Mouse (Mus musculus) layer of hippocampus, adult 2 months (tissue): Measurements from ENCODE around the gene Olfr64. TPM values are rescaled to one million over a fixed set of nuclear protein-coding genes. Genes with fewer than 3 reads are reported as not detected.

Source experiments
- DNase-seq, 2 experiments: peaks; one replicate each; pipeline ENCODE4 v3.0.0; 2022; ENCODE audit warnings: low spot score in 2 of 2
- H3K27ac ChIP-seq: fragments of 200-600 bp; 2 replicates; pipeline ENCODE4 v1.8.1; 2022
- H3K4me3 ChIP-seq: fragments of 200-600 bp; 2 replicates; pipeline ENCODE4 v1.8.1; 2022; ENCODE audit warnings: mild to moderate bottlenecking
- CTCF ChIP-seq: fragments of 200-600 bp; conservative IDR thresholded peaks from 2 replicates; pipeline ENCODE4 v1.8.1; 2022; ENCODE audit warnings: antibody characterized with exemption, mild to moderate bottlenecking, moderate library complexity
- long read RNA-seq, 2 experiments: library from polyadenylated mRNA; stranded (forward); transcript quantifications; one replicate each; pipeline ENCODE4 v2.0.0; 2021; ENCODE audit warnings: borderline mapping rate in 2 of 2
- total RNA-seq, 2 experiments: library from RNA; stranded (reverse); gene quantifications; 2 replicates each; pipeline ENCODE4 v1.2.3; 2021

Gene Olfr64
- total RNA-seq, result not detected
- long read RNA-seq, experiment 1, result 0 reads
- long read RNA-seq, experiment 2, result 0 reads

DNA sequence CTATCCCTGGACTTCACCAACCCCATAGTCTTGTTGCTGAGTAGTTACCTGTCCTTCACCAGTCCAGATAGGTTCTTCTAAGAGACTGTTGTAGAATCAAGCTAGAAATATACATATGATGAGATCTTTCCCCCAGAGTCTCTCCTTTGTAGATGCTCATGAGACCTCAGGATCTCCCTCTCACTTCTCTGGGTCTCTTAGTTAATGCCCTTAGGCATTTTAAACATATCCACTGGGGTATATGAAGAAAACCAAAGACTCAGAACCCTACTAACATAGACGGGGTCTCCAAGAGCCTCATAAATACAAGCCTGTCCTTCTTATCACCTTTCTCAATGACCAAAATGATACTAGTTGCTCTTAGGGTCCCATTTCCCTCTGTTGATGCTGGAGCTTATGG lies at the start of gene Olfr64:
Gene Olfr64 (minus strand): TSS at position 101 of the 400 bp plus-strand sequence.
- H3K27ac ChIP-seq, result no peak within 1 kb of the TSS
- no peak for DNase-seq
- no peak for TF ChIP-seq CTCF
- no peak within 1 kb of the TSS for H3K4me3 ChIP-seq

DNA sequence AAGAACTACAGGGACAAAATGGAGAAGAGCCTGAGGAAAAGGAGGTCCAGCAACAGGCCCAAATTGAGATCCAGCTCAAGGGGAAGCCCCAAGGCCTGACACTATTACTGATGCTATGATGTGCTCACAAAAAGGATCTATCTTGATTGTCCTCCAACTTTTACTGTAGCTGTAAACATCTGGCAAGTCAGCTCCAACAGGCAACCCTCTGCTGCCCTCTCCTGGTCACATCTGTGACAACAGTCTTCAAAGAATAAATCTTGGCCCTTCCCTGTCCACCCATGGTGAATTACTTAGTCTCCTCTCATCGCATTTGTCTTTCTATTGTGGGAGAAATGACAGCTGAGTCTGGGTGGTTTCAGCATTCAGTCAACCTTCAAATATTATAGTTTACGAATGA lies 48.4 kb upstream of the Olfr64 start:
- TF ChIP-seq CTCF, result peak; percentile 66
- peak in 1 of 2 experiments; percentile 9 for DNase-seq
- no peak overlapping the region for H3K4me3 ChIP-seq
- no peak overlapping the region for H3K27ac ChIP-seq

GRCm38 (mm10) chr7:103934264-103934663 lies 40.0 kb upstream of the Olfr64 start, which contains the start of gene Olfr632:
Gene Olfr632 (plus strand): TSS chr7:103934347.
- Histone ChIP-seq H3K27ac (no peak within 1 kb of the TSS), H3K4me3 (no peak within 1 kb of the TSS)
- TF ChIP-seq CTCF, result no peak
- DNase-seq, result no peak

GRCm38 (mm10) chr7:103928525-103928924 lies 34.2 kb upstream of the Olfr64 start, which contains the start of gene Olfr631:
Gene Olfr631 (plus strand): TSS chr7:103928825.
- no peak within 1 kb of the TSS for H3K4me3 ChIP-seq
- no peak within 1 kb of the TSS for H3K27ac ChIP-seq
- no peak for TF ChIP-seq CTCF
- no peak for DNase-seq

DNA sequence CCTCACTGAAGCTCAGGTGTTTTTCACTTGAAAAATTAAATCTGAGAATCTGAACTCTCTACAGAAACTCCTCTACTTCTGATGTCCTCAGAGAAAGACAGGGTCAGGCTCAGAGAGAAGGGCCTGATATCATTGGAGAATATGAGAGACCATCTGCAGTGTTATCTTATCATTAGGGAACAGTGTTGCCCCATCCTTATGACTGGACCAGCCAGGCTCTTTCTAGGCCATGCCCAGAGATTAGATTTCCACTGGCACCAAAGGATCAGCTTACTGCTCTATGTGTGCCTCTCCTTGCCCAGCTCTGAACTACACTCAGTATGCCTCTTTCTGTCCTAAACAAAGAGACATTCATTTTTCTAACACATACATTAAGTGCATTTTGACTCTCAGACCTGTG lies 21.1 kb upstream of the Olfr64 start:
- no peak overlapping the region for H3K4me3 ChIP-seq
- no peak for DNase-seq
- no peak for TF ChIP-seq CTCF
- H3K27ac ChIP-seq, result no peak overlapping the region

DNA sequence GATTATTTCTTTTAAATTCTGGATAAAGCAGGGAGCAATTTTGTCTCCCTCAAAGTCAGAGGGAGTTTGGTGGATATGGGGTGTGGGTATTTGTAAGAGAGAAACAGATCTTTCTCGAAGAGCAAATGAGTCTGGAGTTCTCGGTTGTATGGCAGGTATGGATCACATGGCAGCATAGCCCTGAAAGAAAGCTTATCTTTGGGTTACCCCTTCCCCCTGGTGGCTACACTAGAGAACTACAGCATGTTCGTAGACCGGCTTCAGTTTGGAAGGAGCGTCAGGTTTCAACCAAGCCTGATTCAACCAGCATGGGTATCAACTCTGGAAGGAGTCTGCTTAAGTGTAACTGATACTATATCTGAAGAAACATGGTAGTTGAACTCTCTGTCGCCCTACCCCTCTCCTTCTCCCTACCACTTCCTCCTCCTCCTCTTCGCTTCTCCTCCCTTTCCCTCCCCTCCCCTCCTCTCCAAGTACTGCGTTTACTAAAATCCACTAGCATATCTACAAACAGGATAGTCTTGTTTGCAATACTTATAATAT lies 18.8 kb upstream of the Olfr64 start:
- TF ChIP-seq CTCF, result peak; percentile 38
- Histone ChIP-seq H3K4me3 (no peak overlapping the region), H3K27ac (no peak overlapping the region)
- DNase-seq, result no peak

DNA sequence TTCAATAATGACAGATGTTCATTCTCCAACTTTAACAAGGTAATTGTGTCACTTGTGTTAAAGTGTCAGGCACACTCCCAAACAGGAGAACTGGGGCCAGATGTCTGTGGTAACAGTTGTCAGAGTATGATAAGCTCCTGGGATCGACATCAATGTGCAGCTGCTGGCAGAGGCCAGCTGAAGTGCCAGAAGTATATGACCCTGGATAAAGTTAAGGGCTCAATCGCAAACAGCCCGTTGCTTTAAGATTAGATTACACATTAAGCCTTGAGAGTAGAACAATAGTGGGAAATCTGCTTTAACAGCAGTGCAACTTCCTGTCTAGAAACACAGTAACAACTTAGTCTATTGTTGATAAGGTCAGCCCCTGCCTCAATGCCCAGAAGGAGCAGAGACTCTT lies 15.8 kb upstream of the Olfr64 start:
- no peak for TF ChIP-seq CTCF
- Histone ChIP-seq H3K27ac (no peak overlapping the region), H3K4me3 (no peak overlapping the region)
- no peak for DNase-seq

DNA sequence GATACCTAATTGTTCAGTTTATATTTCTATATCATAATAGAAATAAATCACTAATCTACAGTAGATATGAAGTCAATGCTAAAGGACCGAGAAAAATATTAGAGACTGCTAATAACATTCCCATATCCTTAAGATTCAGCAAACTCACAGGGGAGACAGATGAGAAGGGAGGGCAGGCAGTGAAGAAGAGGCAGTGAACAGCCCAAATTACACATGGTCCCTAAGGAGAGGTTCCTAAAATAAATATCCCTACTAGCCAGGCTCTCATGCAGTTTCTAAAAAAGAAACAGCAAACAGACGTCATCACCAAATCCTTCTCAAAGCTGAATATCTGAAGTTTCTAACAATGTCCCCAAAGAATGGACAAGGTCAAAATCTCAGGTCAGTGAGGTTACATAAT lies 8.9 kb upstream of the Olfr64 start, which contains the start of gene Olfr65:
Gene Olfr65 (plus strand): TSS at position 301 of the 400 bp plus-strand sequence.
- no peak for DNase-seq

GRCm38 (mm10) chr7:103886152-103886551 lies 8.1 kb downstream of the Olfr64 start, which contains the start of gene Olfr66:
Gene Olfr66 (minus strand): TSS chr7:103886252.
- Histone ChIP-seq H3K27ac (no peak within 1 kb of the TSS), H3K4me3 (no peak within 1 kb of the TSS)
- no peak for DNase-seq
- no peak for TF ChIP-seq CTCF

More for the DNA sequence above, 8.9 kb upstream of the Olfr64 start, which contains the start of gene Olfr65:
- H3K27ac ChIP-seq, result no peak within 1 kb of the TSS
- no peak for TF ChIP-seq CTCF
- H3K4me3 ChIP-seq, result no peak within 1 kb of the TSS

- Histone ChIP-seq H3K4me3 (no peak overlapping the region), H3K27ac (no peak overlapping the region)
- TF ChIP-seq CTCF, result no peak
- DNase-seq, result no peak
Observed at GRCm38 (mm10) chr7:103877093-103877492, 17.2 kb downstream of the Olfr64 start.

GRCm38 (mm10) chr7:103874451-103874850 lies 19.8 kb downstream of the Olfr64 start:
- TF ChIP-seq CTCF, result peak; percentile 56
- DNase-seq, result no peak
- Histone ChIP-seq H3K4me3 (no peak overlapping the region), H3K27ac (no peak overlapping the region)

- DNase-seq, result no peak
- H3K4me3 ChIP-seq, result no peak overlapping the region
- TF ChIP-seq CTCF, result peak; percentile 78
- H3K27ac ChIP-seq, result no peak overlapping the region
Observed at GRCm38 (mm10) chr7:103873064-103873463, 21.2 kb downstream of the Olfr64 start.

DNA sequence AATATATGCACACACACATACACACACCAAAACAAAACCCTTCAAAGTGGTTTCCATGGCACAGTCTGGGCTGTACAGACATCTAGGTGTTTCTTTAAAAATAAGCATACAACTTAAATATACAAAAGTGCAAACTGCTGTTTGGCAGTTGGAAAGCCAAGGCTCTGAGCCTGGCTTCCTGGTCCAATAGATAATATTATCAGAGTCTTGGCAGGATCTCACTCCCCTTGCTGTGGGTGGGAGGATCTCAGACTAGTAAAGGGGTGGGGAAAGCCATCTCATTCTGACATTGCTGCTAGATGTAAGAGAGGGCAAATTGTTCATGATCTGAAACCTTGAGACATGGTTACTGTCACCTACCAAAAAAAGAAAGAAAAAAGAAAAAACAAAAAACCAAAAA lies 23.6 kb downstream of the Olfr64 start:
- no peak for DNase-seq
- Histone ChIP-seq H3K4me3 (no peak overlapping the region), H3K27ac (no peak overlapping the region)
- no peak for TF ChIP-seq CTCF

DNA sequence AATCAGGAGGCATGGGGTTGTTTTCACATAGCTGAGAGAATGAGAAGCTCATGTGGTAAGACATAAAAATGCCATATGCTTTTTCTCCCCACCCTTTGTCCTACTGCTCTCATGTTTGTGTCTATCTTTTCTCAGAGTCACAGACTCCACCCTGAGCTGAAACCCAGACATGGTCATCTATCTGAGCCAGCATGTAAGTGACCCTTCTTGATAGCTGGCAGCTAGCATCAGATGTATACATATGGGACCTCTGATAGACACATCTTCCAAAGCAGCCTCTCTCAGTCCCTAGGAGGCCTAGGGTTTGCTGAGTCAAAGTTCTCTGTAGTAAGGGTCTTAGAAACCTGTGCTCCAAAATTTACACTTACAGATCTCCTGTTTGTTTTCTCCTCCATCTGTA lies 28.6 kb downstream of the Olfr64 start:
- no peak overlapping the region for H3K27ac ChIP-seq
- TF ChIP-seq CTCF, result no peak
- DNase-seq, result no peak

GRCm38 (mm10) chr7:103861531-103861930 lies 32.8 kb downstream of the Olfr64 start:
- DNase-seq, result no peak
- Histone ChIP-seq H3K27ac (no peak overlapping the region), H3K4me3 (no peak overlapping the region)
- no peak for TF ChIP-seq CTCF

More for the DNA sequence above, 28.6 kb downstream of the Olfr64 start:
- no peak overlapping the region for H3K4me3 ChIP-seq
